Mouse (Mus musculus) retina, embryonic 14.5 days (tissue): ENCODE measurements around the gene Psmd1.
A peak's percentile ranks its signal among the peaks of the same experiment; 100 is the strongest.
"Not testable (repeated sequence)": the region's sequence is repeated elsewhere in the genome, so short reads cannot be mapped to it uniquely, and the experiment has no call there.

Source experiments
- DNase-seq: peaks from one replicate; pipeline ENCODE4 v3.0.0-alpha.2; 2015; ENCODE audit warnings: low spot score

The Psmd1 gene

DNA sequence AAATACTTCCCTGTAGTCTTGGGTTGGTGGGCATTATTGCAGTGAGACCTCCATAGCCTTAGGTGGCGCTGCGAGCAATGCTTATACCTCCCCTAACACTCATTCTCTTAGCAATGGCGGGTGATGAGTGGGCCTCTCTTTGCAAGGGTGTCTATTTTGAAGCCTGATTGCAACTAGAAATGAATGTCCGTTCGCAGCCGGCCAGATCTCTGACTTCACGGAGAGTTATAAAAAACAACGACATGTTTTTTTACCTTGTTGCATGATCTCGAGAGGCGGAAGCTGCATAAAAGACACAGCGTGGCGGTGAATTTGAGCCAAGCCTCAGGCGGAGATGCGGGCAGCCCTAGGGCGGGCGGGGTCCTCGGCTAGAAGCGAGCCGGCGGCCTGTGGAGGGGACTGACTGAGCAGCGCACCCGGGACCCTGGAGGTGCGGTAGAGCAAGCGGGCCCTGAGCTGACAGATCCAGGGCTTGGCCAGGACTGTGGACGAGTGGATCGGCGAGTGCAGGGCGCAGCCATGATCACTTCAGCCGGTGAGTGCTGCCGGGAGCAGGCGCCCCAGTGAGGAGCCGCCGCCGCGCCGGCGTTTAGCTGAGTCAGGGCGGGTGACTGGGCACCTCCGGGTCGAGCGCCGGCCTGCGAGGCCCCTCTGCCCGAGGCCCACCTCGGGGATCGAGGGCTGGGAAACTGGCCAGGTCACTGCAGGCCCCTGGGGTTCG lies at the start of gene Psmd1:
Gene Psmd1 (plus strand): TSS at position 117 of the 721 bp plus-strand sequence.
- DNase-seq = peak; percentile 97

DNA sequence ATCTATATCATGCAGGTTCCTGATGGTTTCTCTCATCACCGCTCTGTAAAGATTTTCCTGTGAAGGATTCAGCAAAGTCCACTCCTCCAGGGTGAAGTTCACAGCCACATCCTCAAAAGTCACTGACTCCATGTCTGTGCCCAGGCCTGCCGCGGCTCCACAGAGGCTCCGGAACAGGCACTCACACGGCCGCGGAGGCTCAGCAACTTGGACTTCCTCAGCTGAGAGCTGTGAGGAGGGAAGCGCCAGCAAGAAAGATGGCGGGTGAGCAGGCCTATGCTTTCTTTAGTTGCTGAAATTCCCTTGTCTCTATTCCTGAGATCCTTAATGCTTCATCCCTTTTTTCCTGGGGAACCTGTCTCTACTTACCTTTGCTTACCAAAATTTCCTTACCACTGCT lies 48.4 kb upstream of the Psmd1 start:
- not testable (repeated sequence) for DNase-seq

DNA sequence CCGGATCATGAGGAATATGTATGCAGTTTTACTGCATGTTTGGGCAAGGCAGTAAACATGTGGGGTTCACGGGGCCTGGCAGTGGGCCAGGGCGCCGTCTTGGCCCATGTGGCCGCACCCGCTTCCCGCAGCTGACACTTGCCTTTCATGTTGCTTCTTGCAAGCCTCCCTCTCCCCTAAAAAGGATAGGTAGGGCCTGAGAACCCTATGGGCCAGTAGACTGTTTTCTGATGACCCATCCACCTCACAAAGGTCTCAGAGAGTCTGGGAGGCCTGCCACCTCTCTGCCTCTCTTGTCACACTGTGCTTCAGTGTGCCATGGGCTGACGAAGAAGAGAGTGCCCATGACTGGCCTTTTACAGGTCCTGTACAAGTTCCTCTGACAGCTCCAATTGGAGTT lies 47.7 kb upstream of the Psmd1 start, which contains the start of gene Spata3:
Gene Spata3 (plus strand): TSS at position 301 of the 400 bp plus-strand sequence.
- no peak for DNase-seq

DNA sequence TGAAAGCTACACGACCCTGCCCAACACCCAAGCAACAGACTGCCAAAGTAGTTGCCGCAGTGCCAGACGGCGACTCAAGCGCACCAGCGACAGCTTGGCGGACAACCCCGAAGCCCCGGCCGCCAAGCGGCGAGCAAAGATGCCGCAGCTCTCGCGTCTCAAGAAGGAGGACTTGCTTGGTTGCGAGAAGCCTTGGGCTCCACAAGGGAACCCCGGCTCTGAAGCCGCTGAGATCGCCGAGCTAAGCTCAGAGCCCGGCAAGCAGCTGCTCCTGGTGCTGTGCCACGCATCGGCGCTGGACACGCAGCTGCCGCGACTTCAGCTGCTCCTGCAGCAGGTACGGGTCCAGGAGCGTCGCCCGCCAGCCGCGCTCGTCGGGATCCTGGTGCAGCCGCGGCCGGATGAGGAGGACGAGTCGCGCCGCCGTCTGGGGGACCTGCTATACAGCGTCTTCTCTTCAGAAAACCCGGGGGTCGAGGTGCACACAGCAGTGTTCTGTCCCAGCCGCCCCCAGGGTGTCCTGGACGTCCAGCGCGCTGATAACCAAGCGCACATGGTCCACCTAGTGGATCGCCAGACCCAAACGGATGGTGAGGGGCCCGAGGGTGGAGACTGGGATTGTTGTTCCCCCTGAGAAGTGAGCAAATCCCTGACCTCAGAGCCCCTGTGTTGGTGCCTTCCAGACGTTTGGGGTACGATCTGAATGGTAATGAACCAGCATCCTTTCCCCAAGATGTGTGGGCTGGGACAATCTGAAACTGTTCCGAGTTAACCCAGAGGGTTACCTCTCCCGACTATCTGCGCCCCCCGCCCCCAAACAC lies 45.7 kb upstream of the Psmd1 start:
- DNase-seq = peak; percentile 75

DNA sequence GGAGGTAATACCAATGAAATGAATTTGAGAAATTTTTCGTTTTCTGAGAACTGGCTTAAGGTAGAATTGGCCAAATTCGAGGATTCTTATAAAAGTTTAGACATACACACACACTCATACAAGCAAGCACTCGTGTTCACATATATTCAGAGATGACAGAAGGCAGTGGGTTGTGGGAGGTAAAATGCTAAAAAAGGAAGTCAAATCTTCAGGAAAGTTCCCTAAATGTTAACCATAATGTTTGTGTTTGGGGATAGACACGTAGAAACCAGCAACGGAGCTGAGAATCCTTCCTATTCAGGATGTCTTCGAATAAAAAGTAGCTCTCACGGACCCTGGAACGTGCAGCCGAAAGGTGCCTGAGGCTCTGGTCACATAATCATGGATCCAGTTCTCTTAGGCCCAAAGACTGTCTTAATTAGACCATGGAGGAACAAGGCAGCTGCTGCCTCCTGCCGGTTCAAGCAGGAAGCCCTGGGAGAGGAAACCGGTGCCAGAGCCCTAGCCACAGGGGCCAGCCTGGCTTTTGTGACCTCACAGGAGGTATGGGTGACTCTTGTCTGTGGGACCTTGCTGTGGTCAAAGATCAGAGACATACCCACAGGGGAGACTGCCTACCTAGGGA lies 42.7 kb upstream of the Psmd1 start:
- DNase-seq = no peak

DNA sequence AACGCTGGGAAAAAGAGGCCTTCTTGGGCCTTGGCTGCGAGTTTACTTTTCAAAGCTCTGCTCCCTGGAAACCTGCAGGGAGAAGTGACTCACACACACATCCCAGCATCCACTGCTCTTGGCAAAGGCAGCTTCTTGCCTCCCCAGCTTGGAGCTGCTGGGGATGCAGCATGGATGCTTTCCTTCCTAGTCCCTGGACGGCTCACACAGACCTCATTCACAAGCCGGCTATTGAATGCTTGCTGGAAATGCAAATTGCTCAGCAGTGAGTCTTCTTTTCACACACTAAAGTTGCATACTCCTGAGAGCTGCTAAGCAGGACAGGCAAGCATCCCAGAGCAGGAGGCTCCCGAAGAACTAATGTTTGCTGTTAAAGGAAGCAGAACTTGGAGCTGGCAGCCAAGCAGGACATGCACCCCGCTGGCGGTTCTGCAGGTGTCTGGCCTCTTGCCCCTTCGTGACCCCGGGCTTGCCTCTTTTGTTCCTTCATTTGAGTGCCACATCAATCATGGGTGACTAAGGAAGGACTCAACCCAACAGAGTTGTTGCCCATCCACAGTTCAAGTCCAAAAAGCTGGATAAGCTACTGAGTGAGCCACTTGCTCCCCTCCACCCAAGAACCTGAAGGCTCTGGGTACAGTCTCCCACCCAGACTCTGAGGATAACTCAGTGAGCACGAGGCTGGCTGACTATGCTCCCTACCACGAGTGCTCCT lies 31.8 kb upstream of the Psmd1 start:
- peak; percentile 29 for DNase-seq

DNA sequence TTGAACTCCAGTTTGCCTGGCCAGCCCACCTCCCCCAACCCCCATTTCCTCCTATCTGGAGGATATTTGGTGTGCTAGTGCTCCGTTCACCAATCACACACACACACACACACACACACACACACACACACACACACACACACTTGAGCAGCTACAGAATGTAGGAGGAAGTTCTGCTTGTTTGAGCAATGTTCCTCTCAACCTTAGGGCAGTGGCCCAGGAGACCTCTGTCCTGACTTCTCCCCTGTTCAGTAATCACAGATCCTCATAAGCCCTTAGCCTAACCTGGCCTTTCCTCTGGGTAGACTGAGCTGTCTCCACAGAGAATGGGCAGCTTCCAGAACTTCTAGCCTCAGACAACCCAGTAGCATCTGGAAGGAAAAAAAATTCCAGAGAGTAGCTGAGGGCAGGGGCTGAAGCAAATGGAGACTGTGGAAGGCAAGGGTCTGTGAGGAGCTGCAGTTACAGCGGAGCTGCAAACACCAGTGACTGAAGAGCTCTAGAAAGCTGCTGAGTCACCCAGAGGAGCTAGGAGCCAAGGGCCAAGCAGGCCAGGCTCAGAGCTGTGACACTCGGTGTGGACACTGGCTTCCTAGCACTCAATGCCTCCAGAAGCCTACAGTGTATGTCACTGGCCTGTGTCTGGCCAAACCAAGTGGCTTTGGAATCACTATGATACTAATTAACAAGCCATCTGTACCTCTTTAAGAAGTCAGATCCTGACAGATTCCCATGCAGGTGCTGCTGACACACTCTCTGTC lies 25.8 kb upstream of the Psmd1 start:
- no peak for DNase-seq

DNA sequence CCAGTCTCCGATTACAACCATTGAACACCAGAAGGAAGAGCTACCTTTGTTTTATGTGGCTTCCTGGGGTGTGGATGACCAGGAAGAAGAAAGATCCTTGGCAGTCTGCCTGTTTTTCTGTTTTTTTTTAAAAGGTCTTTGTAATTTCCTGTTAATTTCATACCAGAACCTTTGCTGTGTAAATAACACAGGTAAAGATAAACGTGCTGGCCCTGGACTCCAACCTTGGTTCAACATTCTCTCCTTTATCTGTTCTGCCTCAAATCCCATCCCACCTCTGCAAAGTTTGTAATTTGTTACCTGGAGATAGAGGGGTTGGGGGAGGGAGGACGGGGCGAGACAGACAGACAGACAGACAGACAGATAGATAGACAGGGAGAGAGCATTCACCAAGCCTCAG lies 24.1 kb upstream of the Psmd1 start:
- no peak for DNase-seq

DNA sequence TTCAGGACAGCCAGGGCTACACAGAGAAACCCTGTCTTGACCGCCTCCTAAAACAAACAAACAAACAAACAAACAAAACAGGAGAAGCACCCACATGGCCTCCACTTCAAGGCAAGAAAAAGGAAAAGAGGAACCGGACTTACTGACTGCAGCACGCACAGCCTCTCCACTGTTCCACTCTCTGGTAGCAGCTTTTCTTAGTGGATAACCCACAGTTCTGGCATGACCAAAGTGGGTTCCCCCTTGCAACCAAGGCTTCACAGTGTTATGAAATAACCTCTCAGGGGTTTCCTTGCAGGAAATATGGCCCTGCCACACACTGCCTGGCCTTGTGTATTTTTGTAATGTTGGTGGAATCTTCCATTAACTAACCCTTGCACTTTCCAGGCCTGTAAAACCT lies 23.4 kb upstream of the Psmd1 start:
- no peak for DNase-seq

DNA sequence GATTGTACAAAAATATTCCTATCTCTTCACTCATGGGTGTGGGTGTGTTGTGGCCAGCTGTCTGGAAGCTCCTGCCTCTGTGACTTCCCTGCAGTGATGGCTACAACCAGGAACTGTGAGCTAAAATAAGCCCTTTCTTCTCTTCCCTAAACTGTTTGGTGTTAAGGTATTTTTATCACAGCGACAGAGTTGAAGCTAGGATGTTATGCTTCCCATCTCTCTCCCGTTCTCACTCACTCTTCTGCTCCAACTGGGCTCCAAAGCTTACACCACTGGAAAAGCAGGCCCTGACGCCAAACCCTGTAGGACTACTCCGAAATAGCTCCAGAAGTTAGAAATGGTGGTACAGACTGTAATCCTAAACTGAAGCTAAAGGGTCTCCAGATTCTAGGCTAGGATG lies 19.1 kb upstream of the Psmd1 start:
- DNase-seq = no peak

DNA sequence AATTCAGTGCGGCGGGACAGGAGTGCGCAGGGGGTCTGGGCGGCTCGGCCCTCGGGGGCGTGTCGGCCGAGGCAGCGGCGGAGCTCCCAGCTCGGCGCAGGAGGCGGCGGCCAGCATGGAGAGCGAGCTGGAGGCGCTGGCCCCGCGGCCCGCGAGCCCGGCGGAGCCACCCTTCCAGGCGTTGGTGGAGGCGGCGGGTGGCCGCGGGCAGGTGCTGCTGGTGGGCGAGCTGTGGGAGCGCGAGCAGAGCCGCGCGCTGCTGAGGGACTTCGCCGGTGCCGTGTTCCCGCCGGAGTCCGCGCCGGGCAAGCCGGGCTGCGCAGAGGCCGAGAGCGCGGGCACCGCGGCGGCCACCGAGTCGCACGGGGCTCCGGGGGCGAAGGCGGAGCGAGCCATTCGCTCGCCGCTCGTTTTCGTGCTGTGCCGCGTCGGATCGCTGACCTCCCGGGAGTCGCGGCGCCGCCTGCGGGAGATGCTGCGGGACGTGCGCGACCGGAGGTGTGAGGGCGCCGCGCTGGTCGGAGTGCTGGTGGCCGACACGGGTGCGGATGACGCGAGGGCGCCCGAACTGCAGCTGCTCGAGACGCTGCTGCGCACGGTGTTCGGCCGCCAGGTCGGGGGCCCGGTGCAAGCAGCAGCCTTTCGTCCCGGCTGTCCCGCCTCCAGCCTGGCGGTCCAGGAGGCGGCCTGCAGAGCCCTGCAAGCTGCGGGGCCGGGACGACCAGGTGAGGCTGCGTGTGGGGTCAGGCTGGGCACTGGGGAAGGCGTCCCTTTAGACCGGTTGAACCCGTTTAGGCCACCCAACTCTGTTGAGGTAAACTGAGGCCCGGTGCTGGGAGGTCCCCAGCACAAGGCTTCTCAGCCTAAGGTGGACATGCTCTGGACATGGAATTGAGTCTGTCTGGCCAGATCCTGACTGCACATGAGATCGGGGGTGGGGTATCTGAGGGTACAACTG lies 18.1 kb upstream of the Psmd1 start, which contains the start of gene 2810459M11Rik:
Gene 2810459M11Rik (plus strand): TSS at position 16 of the 958 bp plus-strand sequence.
- peak; percentile 60 for DNase-seq

DNA sequence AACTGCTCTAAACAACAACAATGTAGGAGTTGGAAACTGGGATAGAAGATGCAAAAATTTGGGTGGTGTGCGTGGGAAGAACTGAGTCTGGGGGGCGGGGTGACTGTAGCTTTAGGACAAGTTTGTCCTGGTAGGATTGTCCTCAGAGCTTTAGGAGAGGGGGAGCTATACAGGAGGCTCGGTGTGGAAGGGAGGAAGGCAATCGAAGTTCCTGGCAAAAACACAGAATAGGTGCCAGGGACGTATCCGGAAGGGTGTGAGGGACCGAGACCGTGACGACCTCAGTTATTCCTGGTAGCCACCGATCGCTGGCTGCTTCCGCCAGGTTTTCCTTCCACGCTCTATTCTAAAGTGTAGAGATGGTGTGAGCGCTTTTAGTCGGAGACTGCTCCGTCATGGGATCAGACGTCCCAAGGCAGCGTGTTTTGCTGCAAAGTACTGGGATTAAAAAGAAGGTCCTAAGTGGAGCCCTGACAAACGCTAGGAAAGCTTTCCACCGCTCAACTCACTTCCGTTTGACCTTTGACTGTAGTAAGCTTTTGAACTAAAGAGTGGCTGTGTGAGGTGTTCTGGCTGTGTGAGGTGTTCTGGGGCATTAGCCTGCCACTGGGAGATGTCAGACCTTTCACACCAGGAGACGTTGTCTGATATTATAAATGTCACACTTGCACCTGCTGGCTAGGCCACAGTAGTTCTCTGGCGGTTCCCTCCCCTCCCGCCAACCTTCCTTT lies 17.2 kb upstream of the Psmd1 start:
- no peak for DNase-seq

DNA sequence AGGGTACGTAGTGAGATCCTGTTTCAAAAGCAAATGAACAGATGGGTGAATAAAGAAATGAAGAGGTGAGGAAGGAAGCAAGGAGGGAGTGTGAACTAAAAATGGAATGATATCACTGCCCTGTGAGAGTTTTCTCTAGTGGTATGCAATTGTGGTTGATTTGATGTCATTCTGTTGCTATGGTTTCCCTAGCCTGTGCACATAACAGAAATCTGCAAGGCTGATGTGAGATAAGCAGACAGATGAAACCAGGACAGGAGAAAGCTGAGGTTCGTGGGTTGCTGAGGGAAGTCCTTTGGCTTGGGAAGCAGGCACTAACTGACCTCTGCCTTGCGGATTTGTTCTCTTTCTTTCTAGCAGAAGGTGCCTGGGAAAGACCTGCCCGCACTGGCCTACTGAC lies 16.0 kb upstream of the Psmd1 start:
- no peak for DNase-seq

DNA sequence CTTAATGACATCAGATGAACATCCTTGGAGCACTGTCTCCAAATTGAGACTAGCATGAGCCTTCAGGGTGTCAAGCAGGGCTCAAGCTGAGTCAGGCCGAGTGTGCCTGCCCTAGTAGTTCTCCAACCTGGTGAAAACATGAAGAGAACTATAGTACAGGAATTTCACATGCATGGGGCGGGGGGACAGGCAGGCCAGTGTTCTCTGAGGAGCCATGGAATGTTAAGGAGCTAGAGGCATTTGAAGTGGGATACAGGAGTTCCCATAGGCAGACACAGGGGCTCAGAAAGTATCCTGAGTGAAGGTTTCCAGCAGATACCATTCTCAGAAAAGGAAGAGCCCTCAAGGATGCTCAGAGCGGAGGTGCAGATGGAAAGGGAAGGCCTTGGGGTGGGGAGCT lies 15.4 kb upstream of the Psmd1 start:
- no peak for DNase-seq

DNA sequence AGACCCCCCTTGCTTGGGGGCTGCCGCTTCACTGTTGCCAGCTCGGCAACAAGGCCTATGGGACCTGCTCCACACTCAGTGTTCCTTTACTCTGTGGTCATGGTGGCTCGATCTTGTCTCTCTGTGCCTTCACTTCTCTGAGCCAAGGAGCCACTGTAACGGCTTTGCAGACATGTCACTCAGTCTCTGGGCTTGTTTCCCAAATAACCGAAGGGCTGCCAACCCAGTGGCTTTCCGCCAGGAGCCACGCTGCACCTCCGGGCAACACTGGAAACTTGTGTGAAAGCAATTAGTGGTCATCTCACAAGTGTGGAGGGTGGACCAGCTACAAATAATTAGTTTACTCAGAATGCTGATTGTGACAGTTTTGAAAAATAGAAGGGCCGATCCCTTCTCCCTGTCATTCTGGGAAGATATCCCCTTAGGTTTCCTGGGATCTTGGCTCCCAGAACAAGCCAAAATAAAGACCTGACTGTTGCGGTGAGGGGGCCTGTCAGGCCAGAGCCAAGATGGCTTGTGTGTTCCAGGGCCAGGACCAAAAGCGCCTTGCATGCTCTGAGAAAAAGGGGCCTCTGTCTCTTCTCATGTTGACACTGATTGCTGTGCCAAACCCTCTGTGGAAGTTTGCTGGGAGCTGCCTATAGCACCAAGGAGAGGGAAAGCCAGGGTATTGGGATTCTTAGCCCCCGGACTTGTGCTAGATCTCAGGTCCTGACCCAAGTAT lies 10.8 kb upstream of the Psmd1 start:
- DNase-seq = no peak

DNA sequence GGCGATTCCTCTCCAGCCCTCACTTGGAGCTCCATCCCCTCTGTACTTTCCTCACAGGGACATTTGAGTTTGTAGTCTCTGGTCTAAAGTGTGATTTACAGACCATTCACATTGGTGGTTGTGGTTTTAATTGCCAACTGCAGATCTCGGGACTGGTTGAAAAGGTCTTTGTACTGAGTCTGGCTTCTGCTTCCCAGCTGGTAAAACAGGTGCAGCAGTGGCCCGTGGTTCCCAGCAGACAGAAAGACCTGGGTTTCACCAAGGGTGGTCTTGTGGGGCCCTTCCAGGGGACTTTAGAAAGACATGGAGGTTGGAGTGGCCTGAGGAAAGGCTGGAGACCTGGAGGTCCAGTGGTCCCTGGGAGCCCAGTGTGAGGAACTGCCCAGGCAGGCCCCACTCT lies 9.2 kb upstream of the Psmd1 start:
- no peak for DNase-seq

DNA sequence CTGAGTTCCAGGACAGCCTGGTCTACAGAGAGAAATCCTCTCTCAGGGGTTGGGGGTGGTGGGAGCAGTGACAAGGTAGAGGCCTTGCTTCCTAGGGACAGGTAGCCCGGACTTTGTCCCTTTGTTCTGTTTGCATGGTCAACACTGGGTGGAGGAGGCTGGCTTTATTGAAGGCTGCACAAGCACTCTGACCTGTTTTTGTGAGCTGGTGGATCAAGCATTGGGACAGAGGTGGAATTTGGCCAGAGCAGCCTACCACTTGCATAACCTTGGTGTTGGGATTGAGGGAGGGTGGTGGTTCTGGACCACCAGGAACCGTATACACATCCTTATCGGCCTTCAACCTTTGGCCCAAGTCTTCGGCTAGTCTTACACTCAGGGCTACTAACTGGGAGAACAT lies 7.9 kb upstream of the Psmd1 start:
- DNase-seq = no peak

DNA sequence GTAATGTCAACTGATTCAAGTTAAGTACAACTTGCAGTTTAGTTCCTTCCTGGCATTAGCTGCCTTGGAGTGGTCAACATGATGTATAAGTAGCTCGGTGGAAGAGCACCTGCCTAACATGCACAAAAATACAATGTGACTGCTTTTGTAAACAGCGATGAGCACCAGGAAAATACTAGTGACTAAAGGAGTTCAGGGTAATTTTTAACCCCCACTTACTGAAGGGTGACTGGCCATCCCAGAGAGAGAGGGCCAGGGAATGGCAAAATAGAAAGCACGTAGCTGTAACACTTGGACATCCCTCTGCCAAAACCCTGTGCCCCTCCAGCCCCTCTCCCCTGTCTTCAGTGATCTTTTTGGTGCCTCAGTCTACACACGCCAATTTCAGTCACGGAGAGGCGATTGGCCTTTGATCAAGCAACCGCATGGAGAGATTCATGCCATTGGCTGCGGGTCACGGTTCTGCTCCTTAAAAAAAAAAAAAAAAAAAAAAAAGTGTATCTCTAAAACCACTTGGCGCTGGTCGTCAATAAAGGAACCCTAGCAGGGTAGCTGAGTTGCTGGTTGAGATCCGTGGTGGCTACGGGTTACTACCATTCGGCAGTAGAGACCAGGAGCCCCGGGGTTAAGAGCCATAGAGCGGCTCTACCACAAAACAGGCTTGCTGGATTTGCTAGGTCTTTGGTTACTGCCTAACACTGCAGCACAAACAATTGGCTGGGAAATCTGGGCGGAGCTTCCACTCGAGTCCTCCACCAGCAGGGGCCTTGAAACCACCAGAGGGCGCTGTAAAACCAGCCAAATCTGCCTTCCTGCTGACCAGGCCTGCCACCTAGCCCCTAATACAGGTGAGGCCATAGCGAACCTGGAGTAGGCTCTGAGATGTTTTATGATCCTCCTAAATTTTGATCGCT lies 5.1 kb upstream of the Psmd1 start:
- DNase-seq = peak; percentile 99
